Comparison of ENCODE assay signal across 16 mouse cellular contexts in genomic region chr6:17505530-17505929, GRCm38 (mm10).
"Had no signal": no experiment of that assay in that cellular context is flagged by ENCODE, and none has a peak within 500 bp of the region (broad histone marks: within the 10 kb centered on the region; RNA-seq: fewer than 3 reads in every experiment).

No protein-coding gene starts in this region.

- H3K27me3 ChIP-seq: neural tube, embryonic 13.5 days; neural tube, embryonic 15.5 days; stomach, embryonic 15.5 days had no signal

- H3K36me3 ChIP-seq: neural tube, embryonic 13.5 days; neural tube, embryonic 15.5 days; stomach, embryonic 15.5 days had no signal

- H3K27ac ChIP-seq: neural tube, embryonic 13.5 days; neural tube, embryonic 15.5 days; stomach, embryonic 15.5 days; stomach, postnatal 0 days had no signal

- H3K4me1 ChIP-seq: neural tube, embryonic 13.5 days; neural tube, embryonic 15.5 days had no signal

- H3K9ac ChIP-seq: neural tube, embryonic 13.5 days; neural tube, embryonic 15.5 days; stomach, embryonic 15.5 days had no signal

- H3K9me3 ChIP-seq: neural tube, embryonic 13.5 days; neural tube, embryonic 15.5 days; stomach, embryonic 15.5 days had no signal

- DNase-seq: retina, postnatal 1 day; right cerebral cortex, adult 18-20 months; right cerebral cortex, postnatal 14 days; right cerebral cortex, postnatal 25 days; right cerebral cortex, postnatal 4 days; spleen, adult 18-20 months; thymus, adult 18-20 months; thymus, adult 2 months; thymus, postnatal 14 days; thymus, postnatal 25 days; thymus, postnatal 36 days; thymus, postnatal 4 days had no signal

- H3K4me3 ChIP-seq: neural tube, embryonic 13.5 days; neural tube, embryonic 15.5 days; stomach, embryonic 15.5 days had no signal

- H3K4me2 ChIP-seq: neural tube, embryonic 13.5 days; neural tube, embryonic 15.5 days; stomach, embryonic 15.5 days had no signal
